Mouse (Mus musculus) adrenal gland, postnatal 14 days (tissue): ENCODE measurements around the gene Vmn2r54. TPM values are rescaled to one million over a fixed set of nuclear protein-coding genes. Genes with fewer than 3 reads are reported as not detected.
"Not testable (repeated sequence)": the region's sequence is repeated elsewhere in the genome, so short reads cannot be mapped to it uniquely, and the experiment has no call there.

Source experiments
- DNase-seq: peaks from one replicate; pipeline ENCODE4 v3.0.0; 2021; ENCODE audit warnings: mixed read lengths
- long read RNA-seq, 2 experiments: library from polyadenylated mRNA; stranded (forward); transcript quantifications; one replicate each; pipeline ENCODE4 v2.0.0; 2021
- total RNA-seq: library from RNA; stranded (reverse); gene quantifications from 2 replicates; pipeline ENCODE4 v1.2.3, GENCODE M21; 2021

The Vmn2r54 gene
- not detected in 2 replicates for total RNA-seq
- long read RNA-seq, experiment 1 = 0 reads
- long read RNA-seq, experiment 2 = 0 reads

DNA sequence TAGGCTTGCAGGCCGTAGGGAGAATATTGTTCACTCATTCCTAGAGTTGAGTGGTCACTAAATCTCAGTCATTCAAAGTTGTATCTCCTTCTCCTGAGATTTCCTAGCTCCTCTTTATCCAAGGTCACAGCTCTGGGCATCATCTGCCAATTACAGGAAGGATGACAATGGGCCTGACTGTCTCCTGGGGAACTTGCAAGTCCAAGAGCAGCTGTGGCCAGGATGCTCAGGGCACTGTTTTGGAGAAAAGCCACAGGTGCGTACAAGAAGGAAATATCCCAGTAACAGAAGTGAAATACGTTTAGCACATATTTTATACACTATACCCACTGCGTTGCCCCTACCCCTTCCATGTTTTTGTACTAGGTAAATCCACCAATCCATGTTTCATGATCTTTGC is at the start of gene Vmn2r54:
Gene Vmn2r54, minus strand, starts transcription at position 101 of the 400 bp plus-strand sequence.
- not testable (repeated sequence) for DNase-seq

DNA sequence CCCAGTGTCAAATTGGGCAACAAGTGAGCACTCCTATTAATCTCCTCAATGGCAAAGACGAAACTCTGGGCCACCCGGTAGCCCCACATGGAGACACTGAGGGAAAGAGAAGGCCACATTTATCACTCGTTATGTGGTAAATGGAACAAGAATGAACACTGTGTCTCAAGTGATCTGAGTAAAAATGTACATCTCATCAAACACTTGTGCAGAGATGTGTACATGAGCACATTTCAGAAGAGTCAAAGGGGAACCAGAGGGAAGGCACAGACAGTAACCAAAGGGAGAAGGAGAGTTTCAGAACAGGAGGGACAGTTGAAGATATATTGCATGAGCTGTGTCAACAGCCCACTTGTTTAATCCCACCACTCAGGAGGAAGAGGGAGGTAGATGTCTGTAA is 44.8 kb upstream of the Vmn2r54 start, which contains the start of gene Vmn2r55:
Gene Vmn2r55, minus strand, starts transcription at position 101 of the 400 bp plus-strand sequence.
- DNase-seq = not testable (repeated sequence)

DNA sequence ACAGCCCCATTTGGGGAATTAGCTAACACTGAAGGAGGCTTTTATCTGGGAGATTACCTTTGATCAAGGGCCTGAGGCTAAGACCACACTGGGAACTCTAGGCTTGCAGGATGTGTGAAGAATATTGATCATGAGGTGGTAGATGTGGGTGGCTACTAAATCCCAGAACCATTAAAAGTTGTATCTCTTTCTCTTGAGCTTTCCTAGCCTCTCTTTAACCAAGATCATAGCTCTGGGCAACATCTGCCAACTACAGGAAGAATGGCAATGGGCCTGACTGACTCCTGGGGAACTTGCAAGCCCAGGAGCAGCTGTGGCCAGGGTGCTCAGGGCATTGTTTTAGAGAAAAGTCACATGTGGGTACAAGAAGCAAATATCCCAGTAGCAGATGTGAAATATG is 31.4 kb downstream of the Vmn2r54 start, which contains the start of gene Vmn2r53:
Gene Vmn2r53, minus strand, starts transcription at position 101 of the 400 bp plus-strand sequence.
- DNase-seq = no peak

Other genes with a start within 250 kb of the Vmn2r54 start
- 3.8 and 4.9 TPM in 2 replicates for gene Zfp551, start 217.6 kb downstream of the Vmn2r54 start, total RNA-seq
- gene Zfp606, start 162.0 kb downstream of the Vmn2r54 start, total RNA-seq = 9.8 and 10.9 TPM in 2 replicates
- gene 2900092C05Rik, start 127.8 kb downstream of the Vmn2r54 start, total RNA-seq = not detected in 2 replicates
- under 0.01 TPM in 1 of 2 replicates, not detected in the other for gene Vmn2r53, start 31.5 kb downstream of the Vmn2r54 start, total RNA-seq
- not detected in 2 replicates for gene Vmn2r55, start 44.7 kb upstream of the Vmn2r54 start, total RNA-seq
- gene Vmn2r56, start 94.7 kb upstream of the Vmn2r54 start, total RNA-seq = not detected in 2 replicates
- 2.8 and 3.7 TPM in 2 replicates for gene Zscan18, start 163.3 kb upstream of the Vmn2r54 start, total RNA-seq
- gene Zfp329, start 178.5 kb upstream of the Vmn2r54 start, total RNA-seq = 9.0 and 11.8 TPM in 2 replicates
- 22.8 and 23.2 TPM in 2 replicates for gene Zfp110, start 194.4 kb upstream of the Vmn2r54 start, total RNA-seq
- 3.7 and 4.7 TPM in 2 replicates for gene Zfp128, start 240.9 kb upstream of the Vmn2r54 start, total RNA-seq